Mouse (Mus musculus) hindbrain, embryonic 12.5 days (tissue): ENCODE measurements around the gene Ccdc184. TPM values are rescaled to one million over a fixed set of nuclear protein-coding genes. Genes with fewer than 3 reads are reported as not detected.

Experiments
- ATAC-seq: fragments of 200-750 bp; cut with Nextera tagmentation; 2 replicates; pipeline ENCODE4 v1.8.0; 2017; ENCODE audit warnings: moderate TSS enrichment; ENCODE audit not compliant: low FRiP score
- H3K27ac ChIP-seq: fragments of 300-500 bp; sonication (generic); 2 replicates; pipeline ENCODE4 v1.5.1; 2016; ENCODE audit warnings: mild to moderate bottlenecking
- H3K27me3 ChIP-seq: fragments of 300-500 bp; sonication (generic); 2 replicates; pipeline ENCODE4 v1.6.1; 2016; ENCODE audit warnings: mild to moderate bottlenecking
- H3K36me3 ChIP-seq: fragments of 300-500 bp; sonication (generic); 2 replicates; pipeline ENCODE4 v1.6.1; 2016; ENCODE audit warnings: mild to moderate bottlenecking
- H3K4me1 ChIP-seq: fragments of 300-500 bp; sonication (generic); 2 replicates; pipeline ENCODE4 v1.6.1; 2016
- H3K4me2 ChIP-seq: fragments of 300-500 bp; sonication (generic); replicated peaks from 2 replicates; pipeline ENCODE4 v1.6.1; 2016; ENCODE audit warnings: mild to moderate bottlenecking
- H3K4me3 ChIP-seq: fragments of 300-500 bp; sonication (generic); 2 replicates; pipeline ENCODE4 v1.5.1; 2016; ENCODE audit warnings: mild to moderate bottlenecking
- H3K9ac ChIP-seq: fragments of 300-500 bp; sonication (generic); 2 replicates; pipeline ENCODE4 v1.6.1; 2016; ENCODE audit warnings: mild to moderate bottlenecking, moderate library complexity
- H3K9me3 ChIP-seq: fragments of 300-500 bp; sonication (generic); replicated peaks from 2 replicates; pipeline ENCODE4 v1.6.1; 2016; ENCODE audit warnings: mild to moderate bottlenecking
- WGBS: fragments of 180-500 bp; shearing (Covaris S2); methylation state at CpG from one replicate; pipeline ENCODE4 v1.1.7; 2016; 5-methylcytosine and 5-hydroxymethylcytosine counted together
- polyA plus RNA-seq: library from polyadenylated mRNA; unstranded; fragments of >200 nt; fragmentation: Nextera tagmentation; extraction: Ambion mirVana; gene quantifications from 2 replicates; pipeline ENCODE4 v1.2.1, GENCODE M21; 2016

Ccdc184 gene
- polyA plus RNA-seq: 24.7 and 26.7 TPM in 2 replicates

GRCm38 (mm10) chr15:98166963-98167644 lies at the start of gene Ccdc184:
Gene Ccdc184, plus strand, starts transcription at chr15:98167158.
- H3K4me1 ChIP-seq: peaks cover 36% of the 10 kb centered on the region
- no peaks in the 10 kb centered on the region for H3K36me3 ChIP-seq
- peak within 1 kb of the TSS; percentile 43 for H3K4me3 ChIP-seq
- peak within 1 kb of the TSS; percentile 65 for H3K9ac ChIP-seq
- WGBS: under 1% methylated on average over 17 of the region's 18 CpGs
- peaks cover 47% of the 10 kb centered on the region for H3K27me3 ChIP-seq
- no peaks in the 10 kb centered on the region for H3K9me3 ChIP-seq
- H3K27ac ChIP-seq: peak within 1 kb of the TSS; percentile 94
- peak within 1 kb of the TSS; percentile 76 for H3K4me2 ChIP-seq
- ATAC-seq: peak; percentile 86

GRCm38 (mm10) chr15:98119363-98119762 lies 47.6 kb upstream of the Ccdc184 start:
- WGBS: 85% methylated on average over 12 of the region's 12 CpGs
- no peak overlapping the region for H3K9ac ChIP-seq

GRCm38 (mm10) chr15:98120831-98121230 lies 46.1 kb upstream of the Ccdc184 start:
- Histone ChIP-seq H3K27me3 (no peaks in the 10 kb centered on the region), H3K36me3 (peaks cover 74% of the 10 kb centered on the region), H3K9ac (no peak overlapping the region), H3K4me3 (no peak overlapping the region), H3K9me3 (no peaks in the 10 kb centered on the region), H3K4me1 (no peaks in the 10 kb centered on the region), H3K4me2 (no peak overlapping the region), H3K27ac (no peak overlapping the region)
- no peak for ATAC-seq
- WGBS: 95% methylated on average over 20 of the region's 20 CpGs

More at GRCm38 (mm10) chr15:98119363-98119762, 47.6 kb upstream of the Ccdc184 start:
- Histone ChIP-seq H3K27me3 (no peaks in the 10 kb centered on the region), H3K9me3 (no peaks in the 10 kb centered on the region), H3K36me3 (peaks cover 63% of the 10 kb centered on the region), H3K4me1 (no peaks in the 10 kb centered on the region), H3K4me2 (no peak overlapping the region), H3K4me3 (no peak overlapping the region), H3K27ac (no peak overlapping the region)
- ATAC-seq: no peak

DNA sequence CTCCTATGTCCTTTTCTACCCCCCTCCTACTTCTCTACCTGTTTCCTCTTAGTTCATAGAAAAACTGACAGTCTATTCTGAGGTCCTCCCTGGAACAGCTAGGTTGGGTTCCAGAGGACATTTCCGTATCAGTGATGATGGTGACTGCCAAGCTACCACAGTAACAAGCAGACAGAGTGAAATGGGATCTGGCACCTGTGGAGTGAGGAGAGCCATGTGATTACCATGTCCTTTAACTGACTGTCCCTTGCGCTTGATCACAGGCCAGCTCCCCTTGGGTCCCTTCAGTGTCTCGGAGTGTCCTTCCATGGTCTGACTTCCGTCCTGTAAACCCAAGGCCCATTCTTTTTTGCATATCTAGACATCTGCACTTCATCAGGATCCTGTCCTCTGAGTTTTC lies 36.0 kb upstream of the Ccdc184 start:
- H3K4me1 ChIP-seq: no peaks in the 10 kb centered on the region
- H3K27me3 ChIP-seq: no peaks in the 10 kb centered on the region
- 94% methylated on average over 4 of the region's 4 CpGs for WGBS
- H3K4me2 ChIP-seq: no peak overlapping the region
- H3K4me3 ChIP-seq: no peak overlapping the region
- no peaks in the 10 kb centered on the region for H3K9me3 ChIP-seq
- H3K27ac ChIP-seq: no peak overlapping the region
- no peak for ATAC-seq
- peaks cover 93% of the 10 kb centered on the region for H3K36me3 ChIP-seq
- H3K9ac ChIP-seq: no peak overlapping the region

- 92% methylated on average over 7 of the region's 7 CpGs for WGBS
Observed at GRCm38 (mm10) chr15:98131451-98131850, 35.5 kb upstream of the Ccdc184 start.

GRCm38 (mm10) chr15:98131942-98132655 lies 34.9 kb upstream of the Ccdc184 start:
- Histone ChIP-seq H3K27me3 (no peaks in the 10 kb centered on the region), H3K36me3 (peaks cover 93% of the 10 kb centered on the region), H3K4me1 (no peaks in the 10 kb centered on the region), H3K9ac (no peak overlapping the region), H3K4me3 (no peak overlapping the region), H3K27ac (no peak overlapping the region), H3K9me3 (no peaks in the 10 kb centered on the region), H3K4me2 (no peak overlapping the region)
- 92% methylated on average over 15 of the region's 15 CpGs for whole genome bisulfite sequencing
- ATAC-seq: no peak

More at GRCm38 (mm10) chr15:98131451-98131850, 35.5 kb upstream of the Ccdc184 start:
- H3K9me3 ChIP-seq: no peaks in the 10 kb centered on the region
- H3K4me3 ChIP-seq: no peak overlapping the region
- no peak overlapping the region for H3K4me2 ChIP-seq
- H3K27ac ChIP-seq: no peak overlapping the region
- no peaks in the 10 kb centered on the region for H3K4me1 ChIP-seq
- H3K36me3 ChIP-seq: peaks cover 93% of the 10 kb centered on the region
- H3K27me3 ChIP-seq: no peaks in the 10 kb centered on the region
- H3K9ac ChIP-seq: no peak overlapping the region
- ATAC-seq: no peak

GRCm38 (mm10) chr15:98133471-98133870 lies 33.5 kb upstream of the Ccdc184 start:
- ATAC-seq: no peak
- H3K9ac ChIP-seq: no peak overlapping the region
- H3K4me3 ChIP-seq: no peak overlapping the region
- 79% methylated on average over 3 of the region's 3 CpGs for WGBS
- no peak overlapping the region for H3K4me2 ChIP-seq
- H3K36me3 ChIP-seq: peaks cover 86% of the 10 kb centered on the region
- H3K4me1 ChIP-seq: no peaks in the 10 kb centered on the region
- H3K9me3 ChIP-seq: no peaks in the 10 kb centered on the region
- H3K27ac ChIP-seq: no peak overlapping the region
- H3K27me3 ChIP-seq: no peaks in the 10 kb centered on the region

DNA sequence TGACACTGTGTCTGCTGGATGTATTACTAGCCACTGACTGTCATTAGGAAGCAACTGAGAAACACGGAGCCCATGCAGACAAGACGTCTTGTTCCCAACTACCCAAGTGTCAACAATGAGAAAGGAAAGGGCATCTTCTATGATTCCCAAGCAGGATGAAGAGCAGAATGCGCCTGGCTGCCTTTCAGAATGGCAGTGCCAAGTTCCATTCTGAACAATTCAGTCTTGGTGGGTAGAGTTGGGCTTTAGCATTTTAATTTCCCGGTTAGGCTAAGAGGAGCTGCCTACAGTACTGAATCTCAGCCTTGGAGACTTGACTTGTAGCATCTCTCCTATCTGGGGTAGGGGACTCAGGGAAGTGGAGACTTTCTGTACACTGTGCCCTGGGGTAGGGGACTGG lies 32.9 kb upstream of the Ccdc184 start:
- Histone ChIP-seq H3K4me3 (no peak overlapping the region), H3K27me3 (no peaks in the 10 kb centered on the region), H3K9me3 (no peaks in the 10 kb centered on the region), H3K27ac (no peak overlapping the region), H3K4me2 (no peak overlapping the region), H3K9ac (no peak overlapping the region), H3K36me3 (peaks cover 88% of the 10 kb centered on the region), H3K4me1 (no peaks in the 10 kb centered on the region)
- ATAC-seq: no peak
- WGBS: 89% methylated on average over 4 of the region's 4 CpGs

- peaks cover 91% of the 10 kb centered on the region for H3K36me3 ChIP-seq
- WGBS: 75% methylated on average over 3 of the region's 3 CpGs
Observed at GRCm38 (mm10) chr15:98134666-98135065, 32.3 kb upstream of the Ccdc184 start.

DNA sequence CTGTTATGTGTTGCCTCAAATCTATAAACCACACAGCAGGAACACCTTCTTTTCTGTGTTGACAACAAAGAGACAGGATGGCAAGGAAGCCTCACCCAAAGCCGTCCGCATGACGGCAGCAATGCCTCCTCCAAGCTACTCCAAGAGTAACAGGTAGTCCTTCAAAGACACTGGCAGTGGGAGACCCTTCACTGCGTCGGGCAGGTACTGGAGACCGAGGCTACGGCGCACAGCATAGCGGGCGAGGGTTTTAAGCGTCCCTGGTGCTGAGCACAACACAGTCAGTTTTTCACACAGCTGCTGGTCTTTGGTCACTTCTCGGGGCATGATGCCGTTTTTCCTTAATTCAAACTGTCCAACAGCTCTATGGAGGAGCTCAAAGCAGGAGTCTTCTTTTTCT lies 31.3 kb upstream of the Ccdc184 start:
- H3K4me1 ChIP-seq: no peaks in the 10 kb centered on the region
- no peak for ATAC-seq
- H3K36me3 ChIP-seq: peaks cover 87% of the 10 kb centered on the region
- no peaks in the 10 kb centered on the region for H3K27me3 ChIP-seq
- H3K4me2 ChIP-seq: no peak overlapping the region
- H3K27ac ChIP-seq: no peak overlapping the region
- H3K4me3 ChIP-seq: no peak overlapping the region
- no peaks in the 10 kb centered on the region for H3K9me3 ChIP-seq
- no peak overlapping the region for H3K9ac ChIP-seq
- WGBS: 95% methylated on average over 13 of the region's 13 CpGs

More at GRCm38 (mm10) chr15:98134666-98135065, 32.3 kb upstream of the Ccdc184 start:
- no peak overlapping the region for H3K4me3 ChIP-seq
- H3K4me2 ChIP-seq: no peak overlapping the region
- H3K9ac ChIP-seq: no peak overlapping the region
- no peaks in the 10 kb centered on the region for H3K9me3 ChIP-seq
- no peaks in the 10 kb centered on the region for H3K27me3 ChIP-seq
- no peak overlapping the region for H3K27ac ChIP-seq
- no peaks in the 10 kb centered on the region for H3K4me1 ChIP-seq
- no peak for ATAC-seq

DNA sequence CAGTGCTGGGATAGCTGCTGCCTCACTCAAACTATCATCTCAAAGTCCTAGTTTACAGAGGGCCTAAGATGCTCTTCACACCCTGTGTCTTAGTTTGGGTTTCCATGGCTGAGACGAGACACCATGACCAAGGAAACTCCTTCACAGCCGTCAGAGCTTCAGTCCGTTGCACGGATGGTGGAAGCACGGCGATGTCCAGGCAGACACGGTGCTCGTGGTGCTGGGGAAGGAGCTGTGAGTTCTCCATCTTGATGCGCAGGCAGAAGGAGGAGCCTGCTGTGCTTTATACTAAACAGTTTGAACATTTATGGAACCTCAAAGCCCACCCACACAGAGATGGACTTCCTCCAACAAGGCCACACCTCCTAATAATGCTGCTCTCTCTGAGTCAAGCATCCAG lies 30.1 kb upstream of the Ccdc184 start:
- no peak overlapping the region for H3K27ac ChIP-seq
- 93% methylated on average over 9 of the region's 9 CpGs for WGBS
- H3K9ac ChIP-seq: no peak overlapping the region
- peaks cover 82% of the 10 kb centered on the region for H3K36me3 ChIP-seq
- no peaks in the 10 kb centered on the region for H3K4me1 ChIP-seq
- no peaks in the 10 kb centered on the region for H3K27me3 ChIP-seq
- H3K4me3 ChIP-seq: no peak overlapping the region
- no peaks in the 10 kb centered on the region for H3K9me3 ChIP-seq
- no peak overlapping the region for H3K4me2 ChIP-seq
- no peak for ATAC-seq

- ATAC-seq: no peak
- Histone ChIP-seq H3K9ac (no peak overlapping the region), H3K9me3 (no peaks in the 10 kb centered on the region), H3K4me1 (peaks cover 6% of the 10 kb centered on the region), H3K27me3 (no peaks in the 10 kb centered on the region), H3K36me3 (peaks cover 61% of the 10 kb centered on the region), H3K4me3 (no peak overlapping the region), H3K4me2 (no peak overlapping the region), H3K27ac (no peak overlapping the region)
- WGBS: 83% methylated on average over 7 of the region's 7 CpGs
Observed at GRCm38 (mm10) chr15:98139763-98140162, 27.2 kb upstream of the Ccdc184 start.
